Mouse (Mus musculus) hindbrain, embryonic 12.5 days (tissue): Measurements from ENCODE around the gene Nos2. TPM values are rescaled to one million over a fixed set of nuclear protein-coding genes. Genes with fewer than 3 reads are reported as not detected.
"Not testable (repeated sequence)": the region's sequence is repeated elsewhere in the genome, so short reads cannot be mapped to it uniquely, and the experiment has no call there.

Experiments used
- ATAC-seq: fragments of 200-750 bp; cut with Nextera tagmentation; 2 replicates; pipeline ENCODE4 v1.8.0; 2017; ENCODE audit warnings: moderate TSS enrichment; ENCODE audit not compliant: low FRiP score
- H3K27ac ChIP-seq: fragments of 300-500 bp; sonication (generic); 2 replicates; pipeline ENCODE4 v1.5.1; 2016; ENCODE audit warnings: mild to moderate bottlenecking
- H3K27me3 ChIP-seq: fragments of 300-500 bp; sonication (generic); 2 replicates; pipeline ENCODE4 v1.6.1; 2016; ENCODE audit warnings: mild to moderate bottlenecking
- H3K36me3 ChIP-seq: fragments of 300-500 bp; sonication (generic); 2 replicates; pipeline ENCODE4 v1.6.1; 2016; ENCODE audit warnings: mild to moderate bottlenecking
- H3K4me1 ChIP-seq: fragments of 300-500 bp; sonication (generic); 2 replicates; pipeline ENCODE4 v1.6.1; 2016
- H3K4me2 ChIP-seq: fragments of 300-500 bp; sonication (generic); replicated peaks from 2 replicates; pipeline ENCODE4 v1.6.1; 2016; ENCODE audit warnings: mild to moderate bottlenecking
- H3K4me3 ChIP-seq: fragments of 300-500 bp; sonication (generic); 2 replicates; pipeline ENCODE4 v1.5.1; 2016; ENCODE audit warnings: mild to moderate bottlenecking
- H3K9ac ChIP-seq: fragments of 300-500 bp; sonication (generic); 2 replicates; pipeline ENCODE4 v1.6.1; 2016; ENCODE audit warnings: mild to moderate bottlenecking, moderate library complexity
- H3K9me3 ChIP-seq: fragments of 300-500 bp; sonication (generic); replicated peaks from 2 replicates; pipeline ENCODE4 v1.6.1; 2016; ENCODE audit warnings: mild to moderate bottlenecking
- WGBS: fragments of 180-500 bp; shearing (Covaris S2); methylation state at CpG from one replicate; pipeline ENCODE4 v1.1.7; 2016; 5-methylcytosine and 5-hydroxymethylcytosine counted together
- polyA plus RNA-seq: library from polyadenylated mRNA; unstranded; fragments of >200 nt; fragmentation: Nextera tagmentation; extraction: Ambion mirVana; gene quantifications from 2 replicates; pipeline ENCODE4 v1.2.1, GENCODE M21; 2016

Gene Nos2
- polyA plus RNA-seq, 1 experiment from 2014 or later, result 1.4 TPM

DNA sequence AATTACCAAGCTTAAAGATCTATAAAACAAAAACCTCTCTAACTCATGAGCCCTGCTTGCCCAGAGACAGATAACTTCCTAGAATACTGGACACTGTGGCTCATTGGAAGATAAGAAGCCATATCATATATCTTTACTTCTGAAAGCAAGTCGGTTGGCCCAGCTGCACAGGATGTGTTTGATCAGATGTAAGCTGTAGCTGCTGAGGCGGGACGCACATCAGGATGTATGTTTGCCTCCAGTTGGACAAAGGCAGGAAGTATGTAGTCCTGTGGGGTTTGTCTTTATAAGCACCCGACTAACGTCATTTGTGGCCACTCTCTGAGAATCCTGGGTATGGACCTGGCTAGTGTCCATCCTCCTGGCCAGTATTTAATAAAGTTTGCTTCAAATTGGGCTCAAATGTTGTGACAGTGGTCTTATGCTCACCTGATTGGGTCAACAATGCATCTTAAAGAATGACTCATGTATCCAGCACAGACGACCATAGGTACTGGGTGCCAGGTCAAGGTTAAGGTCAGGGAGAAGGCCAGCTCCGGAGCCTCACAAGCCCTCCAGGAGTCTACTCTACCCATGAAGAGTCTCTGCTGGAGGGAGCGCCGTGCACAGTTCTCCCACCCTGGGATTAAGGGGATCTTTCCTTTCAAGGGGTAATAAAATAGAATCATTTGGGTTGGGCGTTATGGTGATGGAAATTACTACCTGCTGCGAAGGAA is 82.6 kb downstream of the Nos2 start:
- WGBS, result 79% methylated on average over 11 of the region's 11 CpGs
- H3K9ac ChIP-seq, result no peak overlapping the region
- H3K36me3 ChIP-seq, result no peaks in the 10 kb centered on the region
- no peaks in the 10 kb centered on the region for H3K9me3 ChIP-seq
- no peak overlapping the region for H3K4me2 ChIP-seq
- no peaks in the 10 kb centered on the region for H3K27me3 ChIP-seq
- H3K4me1 ChIP-seq, result peaks cover 4% of the 10 kb centered on the region; the same call in 1 of the 2 replicates
- no peak overlapping the region for H3K27ac ChIP-seq
- no peak overlapping the region for H3K4me3 ChIP-seq
- no peak for ATAC-seq

- H3K4me1 ChIP-seq, result peaks cover 4% of the 10 kb centered on the region; the same call in 1 of the 2 replicates
- no peak overlapping the region for H3K4me3 ChIP-seq
- WGBS, result 87% methylated on average over 10 of the region's 10 CpGs
- H3K27ac ChIP-seq, result no peak overlapping the region
- no peak overlapping the region for H3K4me2 ChIP-seq
- ATAC-seq, result no peak
- H3K9ac ChIP-seq, result no peak overlapping the region
- no peaks in the 10 kb centered on the region for H3K36me3 ChIP-seq
- H3K9me3 ChIP-seq, result no peaks in the 10 kb centered on the region
- H3K27me3 ChIP-seq, result no peaks in the 10 kb centered on the region
Observed at GRCm38 (mm10) chr11:79003769-79004638, 83.4 kb downstream of the Nos2 start.

DNA sequence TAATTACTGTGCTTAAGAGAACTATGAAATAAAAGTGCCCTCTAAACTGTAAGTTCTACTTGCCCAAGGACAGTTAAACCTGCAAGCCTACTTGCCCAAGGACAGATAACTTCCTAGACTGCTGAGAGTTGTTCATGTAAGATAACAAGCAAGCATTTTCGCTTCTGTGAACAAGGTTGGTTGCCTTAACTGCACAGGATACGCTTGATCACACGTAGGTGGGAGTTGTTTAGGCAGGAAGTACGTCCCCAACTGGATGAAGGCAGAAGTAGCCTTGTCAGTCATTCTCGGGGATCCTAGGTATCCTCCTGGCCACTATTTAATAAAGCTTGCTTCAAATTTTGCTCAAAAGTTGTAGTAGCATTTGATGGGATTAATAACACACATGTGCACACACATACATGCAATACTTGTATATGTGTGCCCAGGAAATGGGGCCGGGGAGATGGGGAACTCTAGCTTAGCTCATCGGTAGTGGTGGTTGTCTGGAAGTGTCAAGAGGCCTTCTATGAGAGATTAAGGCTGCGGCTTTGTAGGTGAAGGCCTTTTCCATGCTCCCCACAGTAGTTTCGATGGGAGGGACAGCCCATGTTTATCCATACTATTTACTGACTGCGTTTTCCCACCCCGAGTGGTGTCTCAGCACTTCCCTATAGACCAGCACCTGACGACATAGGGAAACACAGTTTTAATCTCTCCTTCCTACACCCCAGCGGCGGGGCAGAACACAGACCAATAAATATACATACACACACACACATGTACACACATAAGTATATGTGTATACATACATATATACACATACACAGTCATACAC is 85.2 kb downstream of the Nos2 start:
- H3K4me2 ChIP-seq, result no peak overlapping the region
- no peaks in the 10 kb centered on the region for H3K36me3 ChIP-seq
- H3K9me3 ChIP-seq, result no peaks in the 10 kb centered on the region
- H3K9ac ChIP-seq, result no peak overlapping the region
- no peaks in the 10 kb centered on the region for H3K27me3 ChIP-seq
- H3K4me1 ChIP-seq, result peaks cover 4% of the 10 kb centered on the region; the same call in 1 of the 2 replicates
- no peak overlapping the region for H3K27ac ChIP-seq
- 86% methylated on average over 14 of the region's 14 CpGs for WGBS
- ATAC-seq, result no peak
- H3K4me3 ChIP-seq, result no peak overlapping the region

GRCm38 (mm10) chr11:79006417-79006816 is 85.8 kb downstream of the Nos2 start:
- WGBS, result 79% methylated on average over 5 of the region's 5 CpGs
- ATAC-seq, result no peak

GRCm38 (mm10) chr11:79007356-79007755 is 86.8 kb downstream of the Nos2 start:
- H3K27me3 ChIP-seq, H3K9ac ChIP-seq, H3K4me2 ChIP-seq, H3K36me3 ChIP-seq, H3K4me3 ChIP-seq, H3K9me3 ChIP-seq, ATAC-seq, H3K4me1 ChIP-seq, H3K27ac ChIP-seq: not testable (repeated sequence)
- 78% methylated on average over 3 of the region's 3 CpGs for WGBS

More at GRCm38 (mm10) chr11:79006417-79006816, 85.8 kb downstream of the Nos2 start:
- peaks cover 4% of the 10 kb centered on the region; the same call in 1 of the 2 replicates for H3K4me1 ChIP-seq
- no peak overlapping the region for H3K27ac ChIP-seq
- H3K4me2 ChIP-seq, result no peak overlapping the region
- H3K9me3 ChIP-seq, result no peaks in the 10 kb centered on the region
- H3K36me3 ChIP-seq, result no peaks in the 10 kb centered on the region
- H3K4me3 ChIP-seq, result no peak overlapping the region
- H3K27me3 ChIP-seq, result no peaks in the 10 kb centered on the region
- no peak overlapping the region for H3K9ac ChIP-seq

DNA sequence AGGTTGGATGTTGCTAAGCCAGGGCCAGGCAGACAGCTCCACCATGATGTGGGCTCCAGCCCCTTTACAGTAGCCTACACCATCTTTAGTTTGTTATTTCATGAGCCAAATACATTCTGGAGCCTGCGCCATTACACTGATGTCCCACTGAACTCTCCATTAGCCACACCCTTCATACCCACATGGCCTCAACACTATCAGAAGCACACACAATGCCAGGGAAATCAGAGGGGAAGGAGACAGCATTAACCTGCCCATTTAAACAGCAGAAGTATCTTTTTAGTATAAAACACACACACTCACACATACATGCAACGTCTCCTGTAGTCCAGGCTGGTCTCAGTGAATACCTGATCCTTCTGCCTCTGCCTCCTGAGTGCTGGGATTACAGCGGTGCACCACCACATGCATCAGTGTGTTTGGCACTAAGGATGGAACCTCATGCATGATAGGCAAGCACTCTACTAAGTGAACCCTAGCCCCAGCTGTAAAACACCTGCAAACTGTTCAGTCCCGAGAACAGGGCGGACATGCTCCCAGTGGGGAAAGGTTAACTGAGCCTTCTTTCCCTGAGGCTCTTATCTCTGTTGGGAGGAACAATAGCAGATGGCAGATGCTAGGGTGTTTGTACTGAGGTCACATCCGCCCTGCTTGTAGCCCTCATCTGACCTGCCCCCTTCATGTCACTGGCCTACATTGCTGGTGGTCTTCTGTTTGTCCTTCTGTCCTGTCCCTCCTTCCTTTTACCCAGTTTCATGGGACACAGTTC is 87.6 kb downstream of the Nos2 start:
- no peak for ATAC-seq
- Histone ChIP-seq H3K9me3 (no peaks in the 10 kb centered on the region), H3K4me1 (no peaks in the 10 kb centered on the region), H3K4me2 (no peak overlapping the region), H3K36me3 (no peaks in the 10 kb centered on the region), H3K4me3 (no peak overlapping the region), H3K9ac (no peak overlapping the region), H3K27me3 (no peaks in the 10 kb centered on the region), H3K27ac (no peak overlapping the region)
- WGBS, result 69% methylated on average over 6 of the region's 6 CpGs

DNA sequence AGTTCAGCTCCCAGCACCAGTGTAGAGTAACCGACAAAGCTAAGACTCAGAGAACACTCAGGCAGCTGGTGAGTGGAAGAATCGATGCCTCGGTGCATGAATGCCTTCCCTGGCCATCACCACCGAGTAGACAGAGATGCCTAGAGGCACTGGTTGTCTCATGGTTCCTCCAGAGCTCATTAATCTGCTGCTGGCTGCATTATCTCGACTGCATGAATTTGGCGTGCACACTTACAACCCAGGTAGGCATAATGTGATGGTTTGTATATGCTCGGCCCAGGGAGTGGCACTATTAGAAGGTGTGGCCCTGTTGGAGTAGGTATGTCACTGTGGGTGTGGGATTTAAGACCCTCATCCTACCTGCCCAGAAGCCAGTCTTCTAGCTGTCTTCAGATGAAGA is 88.3 kb downstream of the Nos2 start:
- peaks cover 4% of the 10 kb centered on the region for H3K4me1 ChIP-seq
- ATAC-seq, result no peak
- H3K9ac ChIP-seq, result no peak overlapping the region
- no peaks in the 10 kb centered on the region for H3K9me3 ChIP-seq
- no peak overlapping the region for H3K27ac ChIP-seq
- 82% methylated on average over 7 of the region's 7 CpGs for WGBS
- H3K27me3 ChIP-seq, result no peaks in the 10 kb centered on the region
- no peaks in the 10 kb centered on the region for H3K36me3 ChIP-seq
- no peak overlapping the region for H3K4me3 ChIP-seq
- H3K4me2 ChIP-seq, result no peak overlapping the region

Other genes starting within 250 kb of the Nos2 start
- gene Nlk, start 223.4 kb upstream of the Nos2 start, polyA plus RNA-seq, result 25.3 and 26.6 TPM in 2 replicates
- gene Ccnq, start 169.1 kb upstream of the Nos2 start, polyA plus RNA-seq, result 29.2 and 31.3 TPM in 2 replicates
- 16.0 and 18.1 TPM in 2 replicates for gene Lyrm9, start 94.2 kb upstream of the Nos2 start, polyA plus RNA-seq
- 8.7 and 10.6 TPM in 2 replicates for gene Lgals9, start 64.2 kb downstream of the Nos2 start, polyA plus RNA-seq
- 3.4 and 3.5 TPM in 2 replicates for gene Ksr1, start 225.6 kb downstream of the Nos2 start, polyA plus RNA-seq